Mouse (Mus musculus) limb, embryonic 12.5 days (tissue): ENCODE measurements around the gene Tmcc1. TPM values are rescaled to one million over a fixed set of nuclear protein-coding genes. Genes with fewer than 3 reads are reported as not detected.
"Not testable (repeated sequence)": the region's sequence is repeated elsewhere in the genome, so short reads cannot be mapped to it uniquely, and the experiment has no call there.

Experiments
- ATAC-seq: fragments of 200-750 bp; cut with Nextera tagmentation; 2 replicates; pipeline ENCODE4 v1.8.0; 2017; ENCODE audit warnings: low read depth, moderate TSS enrichment; ENCODE audit not compliant: insufficient number of reproducible peaks, insufficient read depth, low FRiP score, low TSS enrichment
- H3K27ac ChIP-seq: fragments of 300-500 bp; sonication (generic); 2 replicates; pipeline ENCODE4 v1.5.1; 2016; ENCODE audit warnings: mild to moderate bottlenecking, moderate library complexity
- H3K27me3 ChIP-seq: fragments of 300-500 bp; sonication (generic); 2 replicates; pipeline ENCODE4 v1.6.1; 2016; ENCODE audit warnings: mild to moderate bottlenecking, moderate library complexity
- H3K36me3 ChIP-seq: fragments of 300-500 bp; sonication (generic); 2 replicates; pipeline ENCODE4 v1.6.1; 2016; ENCODE audit warnings: mild to moderate bottlenecking, moderate library complexity
- H3K4me1 ChIP-seq: fragments of 300-500 bp; sonication (generic); replicated peaks from 2 replicates; pipeline ENCODE4 v1.6.1; 2016
- H3K4me2 ChIP-seq: fragments of 300-500 bp; sonication (generic); 2 replicates; pipeline ENCODE4 v1.6.1; 2016; ENCODE audit warnings: mild to moderate bottlenecking, moderate library complexity
- H3K4me3 ChIP-seq: fragments of 300-500 bp; sonication (generic); replicated peaks from 2 replicates; pipeline ENCODE4 v1.5.1; 2016; ENCODE audit warnings: mild to moderate bottlenecking
- H3K9ac ChIP-seq: fragments of 300-500 bp; sonication (generic); replicated peaks from 2 replicates; pipeline ENCODE4 v1.6.1; 2016; ENCODE audit warnings: mild to moderate bottlenecking, moderate library complexity
- H3K9me3 ChIP-seq: fragments of 300-500 bp; sonication (generic); 2 replicates; pipeline ENCODE4 v1.6.1; 2016; ENCODE audit warnings: mild to moderate bottlenecking, moderate library complexity
- WGBS: fragments of 180-500 bp; shearing (Covaris S2); methylation state at CpG from one replicate; pipeline ENCODE4 v1.1.7; 2016; 5-methylcytosine and 5-hydroxymethylcytosine counted together
- polyA plus RNA-seq: library from polyadenylated mRNA; unstranded; fragments of >200 nt; fragmentation: Nextera tagmentation; extraction: Ambion mirVana; gene quantifications from 2 replicates; pipeline ENCODE4 v1.2.1, GENCODE M21; 2016

Tmcc1 gene
- polyA plus RNA-seq = 15.5 and 19.4 TPM in 2 replicates

DNA sequence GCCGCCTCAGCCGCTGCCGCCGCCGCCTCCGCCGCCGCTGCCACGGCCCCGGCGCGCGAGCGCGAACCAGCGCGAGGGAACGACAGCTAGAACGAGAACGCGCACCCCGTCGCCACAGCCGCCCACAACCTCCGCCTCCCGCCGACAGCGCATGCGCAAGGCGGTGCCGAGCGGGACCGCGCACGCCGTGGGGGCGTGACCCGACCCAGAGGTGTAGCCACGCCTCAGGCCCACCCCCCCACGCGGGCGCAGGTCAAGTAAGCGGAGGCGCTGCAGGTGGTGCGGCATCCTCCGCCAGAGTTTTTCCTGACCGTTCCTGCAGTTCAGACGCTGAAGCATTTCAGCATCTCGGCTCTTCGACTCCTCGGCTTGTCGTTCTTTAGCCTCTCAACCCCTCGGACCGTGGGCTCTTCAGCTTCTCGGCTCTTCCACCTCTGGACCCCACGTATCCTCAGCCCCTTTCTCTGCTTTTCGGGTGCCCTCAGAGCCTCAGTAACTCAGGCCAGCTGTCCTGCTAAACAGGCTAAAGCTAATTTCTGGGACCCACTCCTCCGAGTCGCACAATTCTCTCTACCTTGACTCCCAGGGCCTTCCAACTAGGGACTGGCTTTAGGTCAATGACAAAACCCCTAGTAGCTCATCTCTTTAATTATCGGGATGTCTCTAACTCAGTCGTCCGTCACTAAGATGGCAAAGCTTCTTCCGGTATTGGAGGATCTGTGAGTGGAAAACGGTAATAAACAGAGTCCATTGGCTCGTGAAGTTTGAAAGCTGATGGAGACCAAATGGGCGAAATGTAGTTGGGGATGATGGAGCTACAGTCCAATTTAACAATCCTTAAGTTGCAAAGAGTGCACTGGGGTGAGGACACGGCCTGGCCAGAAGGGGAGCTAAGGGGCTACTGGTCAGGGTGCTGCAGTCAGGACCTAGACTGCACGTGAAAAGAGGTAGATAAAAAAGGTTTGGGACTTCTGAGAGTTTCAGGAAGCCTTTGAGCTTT lies at the start of gene Tmcc1:
Tmcc1 (minus strand) TSS at position 93 of the 1,000 bp plus-strand sequence.
- Histone ChIP-seq H3K4me2 (peak within 1 kb of the TSS; percentile 82), H3K9ac (peak within 1 kb of the TSS; percentile 91), H3K4me3 (peak within 1 kb of the TSS; percentile 94), H3K27me3 (no peaks in the 10 kb centered on the region), H3K4me1 (peaks cover 20% of the 10 kb centered on the region), H3K36me3 (no peaks in the 10 kb centered on the region), H3K9me3 (no peaks in the 10 kb centered on the region), H3K27ac (peak within 1 kb of the TSS; percentile 85)
- WGBS = under 1% methylated on average over 45 of the region's 68 CpGs
- peak; percentile 88 for ATAC-seq

DNA sequence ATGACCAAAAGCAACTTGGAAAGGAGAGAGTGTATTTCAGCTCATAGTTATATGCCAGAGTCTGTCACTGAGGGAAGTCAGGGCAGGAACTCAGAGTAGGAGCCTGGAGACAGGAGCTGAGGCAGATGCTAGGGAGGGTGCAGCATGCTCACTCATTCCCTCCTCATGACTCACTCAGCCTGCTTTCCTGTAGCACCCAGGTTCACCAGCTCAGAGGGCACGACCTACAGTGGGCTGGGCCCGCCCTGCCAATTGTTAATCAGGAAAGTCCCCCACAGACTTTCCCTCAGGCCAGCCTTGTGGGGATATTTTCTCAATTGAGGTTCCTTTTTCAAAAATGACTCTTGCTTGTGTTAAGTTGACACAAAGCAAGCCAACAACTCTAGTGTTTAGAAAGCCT lies 47.1 kb upstream of the Tmcc1 start:
- Histone ChIP-seq H3K36me3 (peaks cover 80% of the 10 kb centered on the region), H3K4me3 (no peak overlapping the region), H3K9me3 (no peaks in the 10 kb centered on the region), H3K4me2 (no peak overlapping the region), H3K9ac (no peak overlapping the region), H3K27me3 (no peaks in the 10 kb centered on the region), H3K27ac (no peak overlapping the region), H3K4me1 (no peaks in the 10 kb centered on the region)
- no peak for ATAC-seq
- WGBS = 70% methylated on average over 2 of the region's 2 CpGs

DNA sequence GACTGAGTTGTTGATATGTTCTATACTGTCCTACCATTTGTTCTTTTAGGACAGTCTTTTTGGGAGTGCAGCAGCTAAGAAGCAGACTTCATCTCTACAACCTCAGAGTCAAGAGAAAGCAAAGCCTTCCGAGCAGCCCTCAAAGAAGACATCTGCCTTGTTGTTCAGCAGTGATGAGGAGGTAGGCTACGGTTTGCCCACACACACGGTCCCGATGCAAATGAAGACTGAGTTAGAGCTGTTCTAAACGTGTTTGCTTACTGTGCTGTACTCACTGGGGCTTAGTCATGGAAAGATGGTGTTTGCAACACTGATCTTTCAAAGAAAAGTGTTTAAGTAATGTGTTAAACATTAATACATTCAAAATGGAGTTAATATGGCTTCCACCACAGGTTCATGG lies 44.8 kb upstream of the Tmcc1 start:
- H3K9ac ChIP-seq = no peak overlapping the region
- H3K36me3 ChIP-seq = peaks cover 80% of the 10 kb centered on the region
- H3K27me3 ChIP-seq = no peaks in the 10 kb centered on the region
- no peak overlapping the region for H3K27ac ChIP-seq
- no peaks in the 10 kb centered on the region for H3K4me1 ChIP-seq
- WGBS = 87% methylated on average over 5 of the region's 5 CpGs
- no peak overlapping the region for H3K4me3 ChIP-seq
- H3K9me3 ChIP-seq = no peaks in the 10 kb centered on the region
- no peak for ATAC-seq
- no peak overlapping the region for H3K4me2 ChIP-seq

DNA sequence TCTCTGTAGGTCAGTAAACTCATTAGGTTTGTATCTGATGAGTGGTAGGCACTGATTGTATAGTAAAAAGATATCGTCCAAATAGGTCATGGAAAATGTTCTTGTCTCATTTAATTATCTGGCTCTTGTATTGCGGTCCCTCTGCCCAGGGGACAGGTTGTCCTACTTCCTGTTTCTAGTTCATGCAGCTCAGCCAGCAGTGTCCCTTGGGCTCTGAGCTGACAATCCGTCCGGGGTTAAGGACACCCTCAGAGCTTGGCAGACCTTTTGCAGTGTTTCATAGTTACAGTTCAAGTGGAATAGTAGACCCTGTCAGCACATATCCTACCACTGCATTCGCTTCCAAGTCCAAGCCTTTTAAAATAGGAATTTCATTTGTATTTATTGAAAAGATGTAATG lies 42.0 kb upstream of the Tmcc1 start:
- ATAC-seq = no peak
- Histone ChIP-seq H3K4me3 (no peak overlapping the region), H3K4me1 (no peaks in the 10 kb centered on the region), H3K9ac (no peak overlapping the region), H3K9me3 (no peaks in the 10 kb centered on the region), H3K27ac (no peak overlapping the region), H3K4me2 (no peak overlapping the region), H3K36me3 (peaks cover 82% of the 10 kb centered on the region), H3K27me3 (no peaks in the 10 kb centered on the region)
- 89% methylated on average over 5 of the region's 5 CpGs for WGBS

DNA sequence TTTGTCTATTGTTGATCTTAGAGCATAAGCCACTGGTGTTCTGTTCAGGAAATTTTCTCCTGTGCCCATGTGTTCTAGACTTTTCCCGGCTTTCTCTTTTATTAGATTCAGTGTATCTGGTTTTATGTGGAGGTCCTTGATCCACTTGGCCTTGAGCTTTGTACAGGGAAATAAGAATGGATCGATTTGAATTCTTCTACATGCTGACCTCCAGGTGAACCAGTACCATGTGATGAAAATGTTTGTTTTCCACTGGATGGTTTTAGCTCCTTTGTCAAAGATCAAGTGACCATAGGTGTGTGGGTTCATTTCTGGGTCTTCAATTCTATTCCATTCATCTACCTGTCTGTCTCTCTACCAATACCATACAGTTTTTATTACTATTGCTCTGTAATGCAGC lies 41.5 kb upstream of the Tmcc1 start:
- H3K9me3 ChIP-seq, H3K27ac ChIP-seq, H3K27me3 ChIP-seq, H3K9ac ChIP-seq, ATAC-seq, H3K4me1 ChIP-seq, H3K4me3 ChIP-seq, H3K4me2 ChIP-seq: not testable (repeated sequence)
- 90% methylated on average over 2 of the region's 2 CpGs for WGBS
- peaks cover 80% of the 10 kb centered on the region for H3K36me3 ChIP-seq

DNA sequence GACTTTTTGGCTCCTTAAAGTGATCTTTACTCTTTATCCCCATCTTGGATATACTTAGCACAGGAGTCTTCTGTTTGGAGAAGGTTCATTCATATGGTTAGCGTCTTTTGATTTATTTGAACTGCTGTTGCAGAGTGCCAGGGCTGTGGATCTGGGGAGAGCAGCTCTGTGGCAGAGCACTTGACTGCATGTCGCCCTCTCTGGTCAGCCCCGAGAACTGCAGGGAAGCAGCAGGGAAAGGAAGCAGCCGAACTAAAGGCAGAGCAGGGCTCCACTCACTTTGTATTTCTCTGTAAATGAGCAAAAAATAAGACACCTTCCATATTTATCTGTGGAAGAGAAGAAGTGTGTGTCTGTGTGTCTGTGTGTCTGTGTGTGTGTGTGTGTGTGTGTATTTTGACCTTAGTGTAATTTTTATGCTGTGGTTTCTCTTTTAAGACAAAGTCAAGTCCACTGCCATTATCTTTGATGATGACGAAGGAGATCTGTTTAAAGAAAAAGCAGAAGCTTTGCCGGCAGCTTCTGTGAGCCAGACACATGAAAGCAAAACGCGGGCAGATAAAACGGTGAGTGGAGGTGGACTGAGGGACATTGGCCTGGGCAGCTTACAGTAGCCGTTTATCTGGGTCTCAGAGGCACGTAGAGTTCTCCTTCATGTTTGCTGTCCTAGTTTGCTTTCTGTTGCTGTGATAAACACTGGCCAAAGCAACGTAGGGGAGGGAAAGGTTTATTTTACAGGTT lies 35.7 kb upstream of the Tmcc1 start:
- H3K9me3 ChIP-seq = no peaks in the 10 kb centered on the region
- ATAC-seq = no peak
- H3K9ac ChIP-seq = no peak overlapping the region
- no peak overlapping the region for H3K27ac ChIP-seq
- peaks cover 86% of the 10 kb centered on the region for H3K36me3 ChIP-seq
- H3K4me3 ChIP-seq = no peak overlapping the region
- 67% methylated on average over 12 of the region's 12 CpGs for WGBS
- no peaks in the 10 kb centered on the region for H3K27me3 ChIP-seq
- H3K4me1 ChIP-seq = no peaks in the 10 kb centered on the region
- H3K4me2 ChIP-seq = no peak overlapping the region

DNA sequence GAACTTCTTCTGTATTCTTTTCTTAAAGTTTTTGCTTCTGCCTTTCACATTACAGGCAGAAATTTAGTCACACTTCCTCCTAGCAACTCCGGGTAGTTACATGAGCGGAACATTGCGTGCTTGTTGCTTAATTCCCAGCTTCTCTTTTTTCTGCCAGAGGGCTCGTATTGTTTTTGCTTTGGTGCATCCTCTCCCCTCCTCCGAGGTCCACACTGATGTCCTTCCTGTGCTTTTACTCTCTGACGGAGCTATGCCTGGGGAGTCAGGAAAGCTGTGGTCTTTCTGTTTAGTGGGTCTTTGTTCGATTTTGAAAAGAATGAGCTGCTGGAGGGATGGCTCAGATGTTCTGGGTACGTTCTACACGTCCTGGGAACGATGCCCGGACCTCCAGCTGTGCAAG lies 34.5 kb upstream of the Tmcc1 start:
- Histone ChIP-seq H3K4me3 (no peak overlapping the region), H3K27ac (no peak overlapping the region), H3K9me3 (no peaks in the 10 kb centered on the region), H3K9ac (no peak overlapping the region), H3K27me3 (no peaks in the 10 kb centered on the region), H3K4me2 (no peak overlapping the region), H3K36me3 (peaks cover 86% of the 10 kb centered on the region), H3K4me1 (no peaks in the 10 kb centered on the region)
- ATAC-seq = no peak
- 87% methylated on average over 11 of the region's 11 CpGs for WGBS

DNA sequence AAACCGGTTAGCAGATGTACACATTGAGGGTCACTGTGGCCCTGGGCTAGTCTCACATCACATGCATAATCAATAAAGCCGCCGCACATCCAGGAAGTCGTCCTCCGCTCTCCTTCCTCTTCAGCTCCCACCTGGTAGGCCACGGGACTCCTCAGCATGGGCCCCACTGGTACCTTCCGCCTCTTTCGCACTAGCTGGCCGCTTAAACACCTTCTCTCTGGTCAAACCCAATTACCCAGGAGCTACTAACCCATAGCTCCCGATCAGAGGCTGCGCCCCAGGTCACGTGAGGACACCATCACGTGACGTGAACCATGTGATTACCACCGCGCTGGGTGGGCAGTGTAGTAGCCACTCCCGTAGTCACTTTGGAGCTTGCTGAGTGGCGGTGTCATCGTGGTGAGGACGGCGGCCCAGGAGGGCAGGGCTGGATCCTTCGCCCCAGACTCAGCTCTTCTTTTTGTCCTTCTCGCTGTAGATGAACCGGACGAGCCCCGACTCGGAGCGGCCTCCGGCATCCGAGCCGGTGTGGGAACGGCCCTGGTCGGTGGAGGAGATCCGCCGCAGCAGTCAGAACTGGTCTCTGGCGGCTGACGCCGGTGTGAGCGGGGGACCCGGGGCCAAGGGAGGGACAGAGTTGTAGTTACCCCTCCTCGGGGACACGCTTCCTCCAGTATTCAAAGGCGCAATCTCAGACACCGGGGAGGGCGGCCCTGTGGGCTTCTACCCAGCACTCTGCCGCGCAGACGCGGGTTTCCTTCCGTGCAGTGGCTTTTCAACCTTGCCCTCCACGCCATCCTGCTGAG lies 14.6 kb upstream of the Tmcc1 start, which contains the start of gene Washc2:
Washc2 (plus strand) TSS at position 310 of the 806 bp plus-strand sequence.
- under 1% methylated on average over 51 of the region's 51 CpGs for WGBS
- ATAC-seq = peak; percentile 99
- peak within 1 kb of the TSS; percentile 59; the same call in 1 of the 2 replicates for H3K27ac ChIP-seq

DNA sequence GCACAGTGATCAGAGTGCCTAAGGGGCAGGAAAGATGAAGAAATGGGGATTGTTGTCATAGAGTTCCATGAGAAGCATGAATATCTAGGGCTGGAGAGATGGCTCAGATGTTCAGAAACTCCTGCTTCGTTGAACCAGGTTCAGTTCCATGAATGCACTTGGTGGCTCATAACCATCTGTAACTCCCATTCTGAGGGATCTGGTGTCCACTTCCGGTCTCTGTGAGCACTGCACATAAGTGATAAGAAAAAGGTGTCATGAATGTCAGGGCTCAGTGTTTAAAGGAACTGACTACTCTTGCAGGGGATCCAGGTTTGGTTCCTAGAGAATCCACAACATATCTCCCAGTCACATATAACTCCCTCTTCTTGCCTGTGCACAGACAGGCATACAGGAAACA lies 6.4 kb upstream of the Tmcc1 start:
- Histone ChIP-seq H3K36me3 (no peaks in the 10 kb centered on the region), H3K27ac (no peak overlapping the region), H3K4me1 (no peaks in the 10 kb centered on the region), H3K4me2 (no peak overlapping the region), H3K9ac (no peak overlapping the region), H3K9me3 (no peaks in the 10 kb centered on the region), H3K4me3 (no peak overlapping the region), H3K27me3 (no peaks in the 10 kb centered on the region; the same call in 1 of the 2 replicates)
- 61% methylated on average over 2 of the region's 2 CpGs for WGBS
- ATAC-seq = no peak

More for the DNA sequence above, 14.6 kb upstream of the Tmcc1 start, which contains the start of gene Washc2:
- peaks cover 18% of the 10 kb centered on the region for H3K36me3 ChIP-seq
- H3K27me3 ChIP-seq = no peaks in the 10 kb centered on the region
- peak within 1 kb of the TSS; percentile 85 for H3K9ac ChIP-seq
- peak within 1 kb of the TSS; percentile 89 for H3K4me2 ChIP-seq
- H3K4me1 ChIP-seq = peaks cover 7% of the 10 kb centered on the region
- no peaks in the 10 kb centered on the region for H3K9me3 ChIP-seq
- H3K4me3 ChIP-seq = peak within 1 kb of the TSS; percentile 86

DNA sequence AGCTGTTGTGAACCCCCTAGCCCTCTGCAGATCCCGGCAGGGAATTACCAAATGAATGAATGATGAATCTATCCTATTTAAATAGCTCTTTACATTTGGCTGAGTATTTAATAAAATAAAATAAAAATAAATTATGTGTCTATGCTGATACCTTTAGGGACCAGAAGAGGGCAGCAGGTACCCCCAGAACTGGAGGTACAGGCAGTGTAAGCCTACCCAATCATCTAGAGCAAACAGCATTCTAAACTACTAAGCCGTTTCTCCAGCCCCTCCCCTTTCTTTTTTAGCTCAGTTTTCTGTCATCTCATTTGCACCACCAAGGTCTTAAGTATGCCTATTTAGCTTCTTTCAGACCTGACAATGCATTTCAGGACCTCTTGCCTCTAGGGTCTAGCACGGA lies 4.9 kb upstream of the Tmcc1 start:
- no peak overlapping the region for H3K4me3 ChIP-seq
- no peak overlapping the region for H3K27ac ChIP-seq
- H3K9me3 ChIP-seq = no peaks in the 10 kb centered on the region
- WGBS = 37% methylated on average over 3 of the region's 3 CpGs
- no peak overlapping the region for H3K4me2 ChIP-seq
- H3K36me3 ChIP-seq = no peaks in the 10 kb centered on the region
- no peaks in the 10 kb centered on the region; the same call in 1 of the 2 replicates for H3K27me3 ChIP-seq
- no peak for ATAC-seq
- H3K9ac ChIP-seq = no peak overlapping the region
- peaks cover 5% of the 10 kb centered on the region; the same call in 1 of the 2 replicates for H3K4me1 ChIP-seq
